Comparison of ENCODE assay signal across 22 mouse cellular contexts in genomic region chr1:66874740-66875139, GRCm38 (mm10). TPM values are rescaled to one million over a fixed set of nuclear protein-coding genes. Genes with fewer than 3 reads are reported as not detected.
DNase-seq lines count a peak whose midpoint lies in the region; ATAC-seq and TF ChIP-seq lines count a peak whose summit lies in the region.
"Had no signal": no experiment of that assay in that cellular context is flagged by ENCODE, and none has a peak within 500 bp of the region (broad histone marks: within the 10 kb centered on the region; RNA-seq: fewer than 3 reads in every experiment).

No protein-coding gene starts in this region.

- H3K36me3 ChIP-seq in intestine, postnatal 0 days (ENCODE audit: control insufficient read depth, insufficient read depth), result no peaks in the 10 kb centered on the region
- H3K36me3 ChIP-seq: embryonic facial prominence, embryonic 12.5 days; forebrain, embryonic 15.5 days; G1E had no signal

- no peaks in the 10 kb centered on the region for H3K4me1 ChIP-seq in intestine, postnatal 0 days (replicated peaks; ENCODE audit: control insufficient read depth, insufficient read depth, low read length)
- H3K4me1 ChIP-seq: embryonic facial prominence, embryonic 12.5 days; forebrain, embryonic 13.5 days had no signal

- H3K4me3 ChIP-seq in intestine, postnatal 0 days (ENCODE audit: low read depth, low read length), result no peak overlapping the region
- H3K4me3 ChIP-seq: embryonic facial prominence, embryonic 12.5 days; forebrain, embryonic 13.5 days; forebrain, embryonic 15.5 days had no signal

- no peak overlapping the region for H3K27ac ChIP-seq in intestine, postnatal 0 days (ENCODE audit: low read depth, low read length)
- H3K27ac ChIP-seq: embryonic facial prominence, embryonic 12.5 days; forebrain, embryonic 13.5 days; forebrain, embryonic 15.5 days had no signal

- ATAC-seq in activated CD4-positive, CD25-positive, alpha-beta regulatory T cell, adult 4 months, result peak; percentile 46
- no peak for ATAC-seq in intestine, postnatal 0 days
- ATAC-seq: forebrain, embryonic 13.5 days; forebrain, embryonic 15.5 days; forebrain, postnatal 0 days had no signal

- peak; percentile 16 for DNase-seq in CD4-positive, CD25-positive, alpha-beta regulatory T cell, adult 2 months (ENCODE audit: low read depth, low spot score)
- DNase-seq in naive thymus-derived CD4-positive, alpha-beta T cell, adult 2 months (ENCODE audit: low read depth), result peak; percentile 48
- no peak for DNase-seq in lung, adult 18-20 months
- no peak for DNase-seq in Muller cell, postnatal 12 days (ENCODE audit: inconsistent ontology term)
- DNase-seq: adrenal gland, adult 2 months; adrenal gland, postnatal 10 days; adrenal gland, postnatal 25 days; cerebellum, adult 11 months; cerebellum, adult 18-20 months; cerebellum, adult 8-10 months; cerebellum, adult 9-11 months; cerebellum, postnatal 14 days; cerebellum, postnatal 36 days; embryo, embryonic 11 days; forebrain, postnatal 0 days had no signal

- H3K9ac ChIP-seq in intestine, postnatal 0 days (ENCODE audit: low read depth, low read length), result no peak overlapping the region
- H3K9ac ChIP-seq: embryonic facial prominence, embryonic 12.5 days; forebrain, embryonic 13.5 days; forebrain, embryonic 15.5 days; forebrain, postnatal 0 days had no signal

- H3K4me2 ChIP-seq in intestine, postnatal 0 days (replicated peaks; ENCODE audit: low read depth), result no peak overlapping the region
- H3K4me2 ChIP-seq: embryonic facial prominence, embryonic 12.5 days; forebrain, embryonic 13.5 days; forebrain, embryonic 15.5 days had no signal

- 85% methylated on average over 6 of the region's 6 CpGs for whole genome bisulfite sequencing in intestine, postnatal 0 days

- no peaks in the 10 kb centered on the region for H3K27me3 ChIP-seq in intestine, postnatal 0 days (replicated peaks; ENCODE audit: control insufficient read depth, insufficient read depth, low read length)
- H3K27me3 ChIP-seq: CH12.LX; embryonic facial prominence, embryonic 12.5 days; forebrain, embryonic 13.5 days; forebrain, embryonic 15.5 days had no signal

- peaks cover 5% of the 10 kb centered on the region; the same call in 1 of the 2 replicates for H3K9me3 ChIP-seq in intestine, postnatal 0 days (ENCODE audit: control insufficient read depth)
- H3K9me3 ChIP-seq: embryonic facial prominence, embryonic 12.5 days; forebrain, embryonic 13.5 days; forebrain, embryonic 15.5 days; G1E had no signal

- TF ChIP-seq CTCF in intestine, postnatal 0 days (IDR thresholded peaks at IDR 0.05; ENCODE audit: low read depth), result no peak

RNA-seq across cellular contexts. Expression of gene Acadl, which starts 11.7 kb away (rescaled TPM):
- polyA plus RNA-seq in activated CD4-positive, CD25-positive, alpha-beta regulatory T cell, adult 4 months (2017; shearing (Covaris generic)), result 10 to 100 TPM; 39.2 to 41.8 TPM
- polyA plus RNA-seq in intestine, postnatal 0 days (2015; fragmentation: Nextera tagmentation; extraction: Ambion mirVana), result 610 and 613 TPM in 2 replicates

RNA-seq across cellular contexts. Expression of gene Kansl1l, which starts 57.4 kb away (rescaled TPM):
- polyA plus RNA-seq in activated CD4-positive, CD25-positive, alpha-beta regulatory T cell, adult 4 months (2017; shearing (Covaris generic)), result 1 to 10 TPM; 8.8 to 9.8 TPM
- polyA plus RNA-seq in intestine, postnatal 0 days (2015; fragmentation: Nextera tagmentation; extraction: Ambion mirVana), result 7.2 TPM in 2 replicates

Comparison
In these comparisons a context has a peak if more than half of its experiments do, and no peak if none do; other contexts are left out.
1. DNase-seq: peak in CD4-positive, CD25-positive, alpha-beta regulatory T cell, adult 2 months (single experiment) and naive thymus-derived CD4-positive, alpha-beta T cell, adult 2 months (single experiment); none in lung, adult 18-20 months (0 of 2) and Muller cell, postnatal 12 days (single experiment).
2. RNA of gene Acadl, which starts 11.7 kb away (polyA plus RNA-seq): 610 to 613 TPM in intestine, postnatal 0 days; 39.2 to 41.8 TPM in activated CD4-positive, CD25-positive, alpha-beta regulatory T cell, adult 4 months; every median in the first group is over 10 times any median in the second.